ENCODE assay signal across 13 mouse cellular contexts in the genomic region with DNA sequence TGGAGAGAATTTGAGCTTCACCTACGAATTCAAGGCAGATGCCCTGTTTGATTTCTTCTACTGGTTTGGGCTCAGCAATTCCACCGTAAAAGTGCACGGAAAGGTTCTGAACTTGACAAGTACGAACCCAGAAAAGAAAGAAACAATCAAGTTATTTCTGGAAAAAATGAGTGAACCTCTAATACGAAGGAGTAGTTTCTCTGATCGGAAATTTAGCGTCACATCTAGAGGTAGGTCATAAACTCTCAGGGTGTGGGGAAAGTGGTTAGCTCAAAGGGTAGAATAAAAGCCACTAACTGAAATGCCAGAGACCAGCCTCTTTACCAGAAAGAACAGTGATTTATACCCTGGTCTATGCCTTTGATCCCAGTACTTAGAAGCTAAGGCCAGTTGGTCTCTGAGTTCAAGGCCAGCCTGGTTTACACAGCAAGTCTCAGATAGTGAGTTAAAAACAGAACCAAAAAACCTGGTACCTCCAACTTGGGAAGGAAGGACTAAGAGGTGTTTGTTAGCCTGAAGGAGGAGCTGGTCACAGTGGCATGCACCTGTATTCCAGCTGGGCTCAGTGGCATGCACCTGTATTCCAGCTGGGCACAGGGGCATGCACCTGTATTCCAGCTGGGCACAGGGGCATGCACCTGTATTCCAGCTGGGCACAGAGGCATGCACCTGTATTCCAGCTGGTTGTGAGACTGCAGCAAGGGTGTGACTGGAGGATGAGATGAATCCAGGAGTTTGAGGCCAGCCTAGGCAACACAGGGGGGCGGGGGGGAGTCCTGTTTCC. TPM values are rescaled to one million over a fixed set of nuclear protein-coding genes. Genes with fewer than 3 reads are reported as not detected.
DNase-seq lines count a peak whose midpoint lies in the region; ATAC-seq and TF ChIP-seq lines count a peak whose summit lies in the region.
"Had no signal": no experiment of that assay in that cellular context is flagged by ENCODE, and none has a peak within 500 bp of the region (broad histone marks: within the 10 kb centered on the region; RNA-seq: fewer than 3 reads in every experiment).

No protein-coding gene starts in this region.

- H3K27ac ChIP-seq in heart, embryonic 10.5 days: peak overlapping the region; percentile 76
- peak overlapping the region; percentile 83; the same call in 1 of the 2 replicates for H3K27ac ChIP-seq in stomach, embryonic 15.5 days
- H3K27ac ChIP-seq in stomach, postnatal 0 days (replicated peaks): no peak overlapping the region
- peak overlapping the region; percentile 69 for H3K27ac ChIP-seq in liver, embryonic 12.5 days

- no peak overlapping the region for H3K4me3 ChIP-seq in heart, embryonic 10.5 days
- no peak overlapping the region for H3K4me3 ChIP-seq in stomach, embryonic 15.5 days (replicated peaks)
- H3K4me3 ChIP-seq in stomach, postnatal 0 days (ENCODE audit: low read depth, low read length): no peak overlapping the region
- no peak overlapping the region for H3K4me3 ChIP-seq in liver, embryonic 12.5 days
- H3K4me3 ChIP-seq: limb, embryonic 15.5 days had no signal

- TF ChIP-seq EP300 in stomach, postnatal 0 days (optimal IDR thresholded peaks at IDR 0.05): no peak

- no peak for TF ChIP-seq CTCF in stomach, postnatal 0 days (IDR thresholded peaks at IDR 0.05; ENCODE audit: low read depth)

- peaks cover 19% of the 10 kb centered on the region for H3K4me1 ChIP-seq in heart, embryonic 10.5 days
- H3K4me1 ChIP-seq in stomach, embryonic 15.5 days: peaks cover 17% of the 10 kb centered on the region
- H3K4me1 ChIP-seq in stomach, postnatal 0 days (replicated peaks; ENCODE audit: control insufficient read depth, insufficient read depth): peaks cover 4% of the 10 kb centered on the region; the same call in 1 of the 2 replicates
- peaks cover 36% of the 10 kb centered on the region for H3K4me1 ChIP-seq in liver, embryonic 12.5 days

- H3K4me2 ChIP-seq in stomach, embryonic 15.5 days: no peak overlapping the region
- H3K4me2 ChIP-seq in stomach, postnatal 0 days (replicated peaks; ENCODE audit: low read depth): no peak overlapping the region
- peak overlapping the region; percentile 43 for H3K4me2 ChIP-seq in liver, embryonic 12.5 days

- H3K27me3 ChIP-seq in heart, embryonic 10.5 days (ENCODE audit: insufficient read depth, poor library complexity, severe bottlenecking): no peaks in the 10 kb centered on the region
- H3K27me3 ChIP-seq in stomach, embryonic 15.5 days (replicated peaks): no peaks in the 10 kb centered on the region
- no peaks in the 10 kb centered on the region for H3K27me3 ChIP-seq in stomach, postnatal 0 days (ENCODE audit: control insufficient read depth, insufficient read depth, low read length)
- H3K27me3 ChIP-seq in liver, embryonic 12.5 days (replicated peaks): no peaks in the 10 kb centered on the region
- H3K27me3 ChIP-seq: limb, embryonic 15.5 days had no signal

- no peaks in the 10 kb centered on the region for H3K36me3 ChIP-seq in heart, embryonic 10.5 days
- H3K36me3 ChIP-seq in stomach, embryonic 15.5 days: no peaks in the 10 kb centered on the region
- no peaks in the 10 kb centered on the region for H3K36me3 ChIP-seq in stomach, postnatal 0 days (ENCODE audit: control insufficient read depth, insufficient read depth, low read length)
- no peaks in the 10 kb centered on the region for H3K36me3 ChIP-seq in liver, embryonic 12.5 days
- H3K36me3 ChIP-seq: limb, embryonic 15.5 days had no signal

- no peak for DNase-seq in heart, embryonic 10.5 days (ENCODE audit: low spot score)
- no peak for DNase-seq in heart, adult 9 months (ENCODE audit: low spot score in 2 of 2)
- no peak for DNase-seq in stomach, postnatal 0 days (ENCODE audit: low spot score)
- peak; percentile 55 for DNase-seq in thymus, postnatal 4 days
- DNase-seq in adrenal gland, postnatal 25 days: no peak
- DNase-seq in kidney, postnatal 10 days: no peak
- DNase-seq: adrenal gland, adult 8-10 months; layer of hippocampus, adult 9-11 months had no signal

- ATAC-seq in stomach, embryonic 15.5 days (ENCODE audit: insufficient read depth, low FRiP score, low read depth): no peak
- no peak for ATAC-seq in stomach, postnatal 0 days (ENCODE audit: low FRiP score, low TSS enrichment)
- no peak for ATAC-seq in liver, embryonic 12.5 days

- no peak overlapping the region for H3K9ac ChIP-seq in stomach, embryonic 15.5 days
- H3K9ac ChIP-seq in stomach, postnatal 0 days (ENCODE audit: low read length): no peak overlapping the region
- H3K9ac ChIP-seq in liver, embryonic 12.5 days: no peak overlapping the region

- no peaks in the 10 kb centered on the region for H3K9me3 ChIP-seq in heart, embryonic 10.5 days
- no peaks in the 10 kb centered on the region for H3K9me3 ChIP-seq in stomach, embryonic 15.5 days
- no peaks in the 10 kb centered on the region for H3K9me3 ChIP-seq in stomach, postnatal 0 days (ENCODE audit: control insufficient read depth, low read length)
- no peaks in the 10 kb centered on the region for H3K9me3 ChIP-seq in liver, embryonic 12.5 days (replicated peaks)
- H3K9me3 ChIP-seq: limb, embryonic 15.5 days had no signal

- 89% methylated on average over 8 of the region's 8 CpGs for WGBS in heart, embryonic 10.5 days
- 92% methylated on average over 8 of the region's 8 CpGs for WGBS in stomach, embryonic 15.5 days
- 92% methylated on average over 8 of the region's 8 CpGs for WGBS in stomach, postnatal 0 days
- WGBS in liver, embryonic 12.5 days (ENCODE audit: insufficient replicate concordance): 77% methylated on average over 8 of the region's 8 CpGs

RNA-seq across cellular contexts. Expression of gene Tex26, which starts 12.0 kb away (rescaled TPM):
- 0.58 and 0.78 TPM in 2 replicates for polyA plus RNA-seq in heart, embryonic 10.5 days (2016; fragmentation: Nextera tagmentation; extraction: Ambion mirVana)
- 0.27 and 0.41 TPM in 2 replicates for polyA plus RNA-seq in stomach, embryonic 15.5 days (2015; fragmentation: Nextera tagmentation; extraction: Ambion mirVana)
- polyA plus RNA-seq in stomach, postnatal 0 days (2015; fragmentation: Nextera tagmentation; extraction: Ambion mirVana): 0.27 and 0.61 TPM in 2 replicates
- 0.13 and 0.18 TPM in 2 replicates for polyA plus RNA-seq in liver, embryonic 12.5 days (2016; fragmentation: Nextera tagmentation; extraction: Ambion mirVana)
- total RNA-seq in adrenal gland, postnatal 25 days (2021): not detected in 2 replicates
- total RNA-seq: adrenal gland, adult 8-10 months; hematopoietic stem cell, adult 5-6 weeks had no signal
- polyA plus RNA-seq: gonadal fat pad, adult 2 months had no signal

RNA-seq across cellular contexts. Expression of gene Medag, which starts 15.9 kb away (rescaled TPM):
- 0.26 and 0.62 TPM in 2 replicates for polyA plus RNA-seq in heart, embryonic 10.5 days (2016; fragmentation: Nextera tagmentation; extraction: Ambion mirVana)
- 2.8 TPM in 2 replicates for polyA plus RNA-seq in stomach, embryonic 15.5 days (2015; fragmentation: Nextera tagmentation; extraction: Ambion mirVana)
- polyA plus RNA-seq in stomach, postnatal 0 days (2015; fragmentation: Nextera tagmentation; extraction: Ambion mirVana): 3.4 and 4.1 TPM in 2 replicates
- 0.35 and 0.57 TPM in 2 replicates for polyA plus RNA-seq in liver, embryonic 12.5 days (2016; fragmentation: Nextera tagmentation; extraction: Ambion mirVana)
- total RNA-seq in adrenal gland, postnatal 25 days (2021): 1.5 and 1.9 TPM in 2 replicates
